8 mouse cellular contexts compared by ENCODE assay signal in the genomic region with DNA sequence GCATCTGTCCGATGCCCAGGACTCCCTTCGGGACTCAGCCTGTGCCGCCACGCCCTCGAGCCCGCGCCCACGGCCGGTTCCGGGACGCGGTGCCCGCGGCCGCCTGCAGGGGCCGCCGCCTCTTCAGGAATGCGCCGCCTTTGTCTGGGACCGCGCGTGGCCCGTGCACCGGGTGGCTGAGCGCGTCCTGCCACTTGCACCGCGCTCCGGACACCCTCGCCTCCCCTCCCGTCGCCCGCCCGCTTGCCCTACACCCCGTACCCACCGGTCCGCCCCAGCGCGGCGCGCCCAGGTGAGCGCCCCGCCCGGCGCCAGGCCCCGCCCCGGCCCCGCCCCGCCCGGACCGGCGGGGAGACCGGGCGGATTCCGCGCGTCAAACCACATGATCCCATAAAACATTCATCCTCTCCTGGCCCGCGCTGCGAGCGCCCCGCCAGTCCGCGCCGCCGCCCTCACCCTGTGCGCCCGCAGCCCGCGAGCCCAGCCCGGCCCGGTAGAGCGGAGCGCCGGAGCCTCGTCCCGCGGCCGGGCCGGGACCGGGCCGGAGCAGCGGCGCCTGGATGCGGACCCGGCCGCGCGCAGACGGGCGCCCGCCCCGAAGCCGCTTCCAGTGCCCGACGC. TPM values are rescaled to one million over a fixed set of nuclear protein-coding genes. Genes with fewer than 3 reads are reported as not detected.
A peak's percentile ranks its signal among the peaks of the same experiment; 100 is the strongest.
DNase-seq lines count a peak whose midpoint lies in the region; ATAC-seq and TF ChIP-seq lines count a peak whose summit lies in the region.

TSS of gene Rtn4r (plus strand) at position 402 of the 621 bp plus-strand sequence.

- no peaks in the 10 kb centered on the region for H3K36me3 ChIP-seq in testis, adult 2 months (ENCODE audit: control insufficient read depth, insufficient read depth, low read length)
- no peaks in the 10 kb centered on the region for H3K36me3 ChIP-seq in heart, embryonic 12.5 days
- H3K36me3 ChIP-seq in kidney, embryonic 16.5 days (ENCODE audit: insufficient read depth, low read length): no peaks in the 10 kb centered on the region
- no peaks in the 10 kb centered on the region for H3K36me3 ChIP-seq in liver, embryonic 14.5 days (replicated peaks; ENCODE audit: control insufficient read depth, insufficient read depth, low read depth)
- H3K36me3 ChIP-seq in neural tube, embryonic 11.5 days (ENCODE audit: control insufficient read depth, insufficient read depth, low read length): no peaks in the 10 kb centered on the region

- TF ChIP-seq EP300 in liver, embryonic 14.5 days (IDR thresholded peaks at IDR 0.05; ENCODE audit: low read depth): no peak

- H3K4me2 ChIP-seq in heart, embryonic 12.5 days: peak within 1 kb of the TSS; percentile 100
- H3K4me2 ChIP-seq in kidney, embryonic 16.5 days (replicated peaks; ENCODE audit: low read depth, low read length): peak within 1 kb of the TSS; percentile 99
- peak within 1 kb of the TSS; percentile 46 for H3K4me2 ChIP-seq in liver, embryonic 14.5 days (ENCODE audit: low read depth)
- peak within 1 kb of the TSS; percentile 97 for H3K4me2 ChIP-seq in neural tube, embryonic 11.5 days (ENCODE audit: low read depth)

- H3K4me1 ChIP-seq in testis, adult 2 months (ENCODE audit: control insufficient read depth, insufficient read depth, low read length): peaks cover 3% of the 10 kb centered on the region
- peaks cover 15% of the 10 kb centered on the region for H3K4me1 ChIP-seq in heart, embryonic 12.5 days (replicated peaks)
- H3K4me1 ChIP-seq in kidney, embryonic 16.5 days (ENCODE audit: insufficient read depth, low read length): peaks cover 11% of the 10 kb centered on the region
- H3K4me1 ChIP-seq in liver, embryonic 14.5 days (replicated peaks; ENCODE audit: control insufficient read depth in 2 of 2, insufficient read depth in 2 of 2, low read length in 1 of 2): no peaks in the 10 kb centered on the region; a peak in 1 of 4 replicates
- H3K4me1 ChIP-seq in neural tube, embryonic 11.5 days (ENCODE audit: control insufficient read depth, insufficient read depth, low read length): no peaks in the 10 kb centered on the region; the same call in 1 of the 2 replicates

- H3K27ac ChIP-seq in testis, adult 2 months (ENCODE audit: control insufficient read depth, insufficient read depth, low read depth, low read length): no peak within 1 kb of the TSS
- no peak within 1 kb of the TSS for H3K27ac ChIP-seq in heart, embryonic 12.5 days (ENCODE audit: poor library complexity, severe bottlenecking)
- H3K27ac ChIP-seq in kidney, embryonic 16.5 days (ENCODE audit: low read length): no peak within 1 kb of the TSS
- H3K27ac ChIP-seq in liver, embryonic 14.5 days: no peak within 1 kb of the TSS
- peak within 1 kb of the TSS; percentile 60; the same call in 1 of the 2 replicates for H3K27ac ChIP-seq in neural tube, embryonic 11.5 days (ENCODE audit: low read depth, low read length)

- H3K9ac ChIP-seq in heart, embryonic 12.5 days: peak within 1 kb of the TSS; percentile 69
- peak within 1 kb of the TSS; percentile 69 for H3K9ac ChIP-seq in kidney, embryonic 16.5 days (replicated peaks; ENCODE audit: low read length)
- no peak within 1 kb of the TSS for H3K9ac ChIP-seq in liver, embryonic 14.5 days (replicated peaks)
- H3K9ac ChIP-seq in neural tube, embryonic 11.5 days (ENCODE audit: low read length): peak within 1 kb of the TSS; percentile 75

- peak; percentile 54 for ATAC-seq in heart, embryonic 12.5 days (ENCODE audit: insufficient number of reproducible peaks, low FRiP score)
- peak; percentile 80 for ATAC-seq in kidney, embryonic 16.5 days (ENCODE audit: low FRiP score, low TSS enrichment)
- peak; percentile 39; the same call in 1 of the 2 replicates for ATAC-seq in liver, embryonic 14.5 days (ENCODE audit: insufficient read depth)
- peak; percentile 85 for ATAC-seq in neural tube, embryonic 11.5 days (ENCODE audit: insufficient read depth, low FRiP score, low TSS enrichment)

- peak within 1 kb of the TSS; percentile 48 for H3K4me3 ChIP-seq in testis, adult 2 months (ENCODE audit: control insufficient read depth, low read depth, low read length)
- peak within 1 kb of the TSS; percentile 65 for H3K4me3 ChIP-seq in heart, embryonic 12.5 days
- peak within 1 kb of the TSS; percentile 67 for H3K4me3 ChIP-seq in kidney, embryonic 16.5 days (ENCODE audit: low read length)
- peak within 1 kb of the TSS; percentile 43 to 55; a peak in 3 of 4 replicates for H3K4me3 ChIP-seq in liver, embryonic 14.5 days (ENCODE audit: insufficient read depth in 1 of 2, low read depth in 2 of 2, low read length in 2 of 2)
- H3K4me3 ChIP-seq in neural tube, embryonic 11.5 days (ENCODE audit: low read depth, low read length): peak within 1 kb of the TSS; percentile 69

- H3K27me3 ChIP-seq in testis, adult 2 months (ENCODE audit: control insufficient read depth, insufficient read depth, low read length): no peaks in the 10 kb centered on the region
- peaks cover 93% of the 10 kb centered on the region for H3K27me3 ChIP-seq in heart, embryonic 12.5 days (replicated peaks)
- peaks cover 37% of the 10 kb centered on the region for H3K27me3 ChIP-seq in kidney, embryonic 16.5 days (ENCODE audit: insufficient read depth, low read length)
- peaks cover 36% of the 10 kb centered on the region for H3K27me3 ChIP-seq in liver, embryonic 14.5 days (ENCODE audit: control insufficient read depth, insufficient read depth, low read length)
- H3K27me3 ChIP-seq in neural tube, embryonic 11.5 days (ENCODE audit: control insufficient read depth, insufficient read depth, low read length): peaks cover 29% of the 10 kb centered on the region

- WGBS in heart, embryonic 12.5 days: under 1% methylated on average over 94 of the region's 96 CpGs
- WGBS in kidney, embryonic 16.5 days: 0% methylated on average over 42 of the region's 96 CpGs
- WGBS in liver, embryonic 14.5 days (ENCODE audit: insufficient replicate concordance): 1% methylated on average over 93 of the region's 96 CpGs
- under 1% methylated on average over 82 of the region's 96 CpGs for WGBS in neural tube, embryonic 11.5 days

- no peak for TF ChIP-seq POLR2A in testis, adult 2 months (IDR thresholded peaks at IDR 0.05; ENCODE audit: control insufficient read depth, low read depth, low read length)

- no peak for DNase-seq in testis, postnatal 14 days (ENCODE audit: low spot score)
- peak; percentile 60 for DNase-seq in embryo, embryonic 10 days (ENCODE audit: low spot score)
- DNase-seq in liver, embryonic 14.5 days (ENCODE audit: low read depth in 3 of 3, low spot score in 3 of 3): no peak
- DNase-seq in neural tube, embryonic 11.5 days (ENCODE audit: low spot score): peak; percentile 84
- DNase-seq in urinary bladder, postnatal 14 days (ENCODE audit: low spot score): peak; percentile 54

- 0 out of 2 replicates have a peak, but pooled peaks have one; percentile 15 for TF ChIP-seq CTCF in testis, adult 2 months (IDR thresholded peaks at IDR 0.05; ENCODE audit: control insufficient read depth, insufficient read depth, insufficient replicate concordance, low read depth, low read length)
- TF ChIP-seq CTCF in liver, embryonic 14.5 days (IDR thresholded peaks at IDR 0.05; ENCODE audit: low read depth): no peak

- no peaks in the 10 kb centered on the region for H3K9me3 ChIP-seq in heart, embryonic 12.5 days (replicated peaks)
- H3K9me3 ChIP-seq in kidney, embryonic 16.5 days (ENCODE audit: low read length): no peaks in the 10 kb centered on the region
- no peaks in the 10 kb centered on the region for H3K9me3 ChIP-seq in liver, embryonic 14.5 days (ENCODE audit: control insufficient read depth, low read length)
- H3K9me3 ChIP-seq in neural tube, embryonic 11.5 days (ENCODE audit: control insufficient read depth, low read length): no peaks in the 10 kb centered on the region

RNA-seq across cellular contexts. Expression of gene Rtn4r, which starts in this region (rescaled TPM):
- 0.11 and 0.18 TPM in 2 replicates for polyA plus RNA-seq in testis, adult 2 months (2012; rRNA removed)
- polyA plus RNA-seq in heart, embryonic 12.5 days (2016; fragmentation: Nextera tagmentation; extraction: Ambion mirVana): 0.40 and 0.44 TPM in 2 replicates
- polyA plus RNA-seq in kidney, embryonic 16.5 days (2015; fragmentation: Nextera tagmentation; extraction: Ambion mirVana): 1.0 and 3.4 TPM in 2 replicates
- polyA plus RNA-seq in liver, embryonic 14.5 days (2012; rRNA removed): 0.52 and 0.91 TPM in 2 replicates
- 0.32 and 0.46 TPM in 2 replicates for polyA plus RNA-seq in liver, embryonic 14.5 days (2014; fragmentation: Nextera tagmentation; extraction: Ambion mirVana)
- 9.6 and 10.7 TPM in 2 replicates for polyA plus RNA-seq in neural tube, embryonic 11.5 days (2014; fragmentation: Nextera tagmentation; extraction: Ambion mirVana)

Comparison
In these comparisons a context has a peak if more than half of its experiments do, and no peak if none do; other contexts are left out.
1. Peak in ATAC-seq, H3K4me3 ChIP-seq, H3K9ac ChIP-seq and H3K4me2 ChIP-seq in heart, embryonic 12.5 days; RNA of the gene not detected or under 1 TPM.
2. Peak in ATAC-seq, H3K4me3 ChIP-seq and H3K4me2 ChIP-seq in liver, embryonic 14.5 days; RNA of the gene not detected or under 1 TPM.
3. DNase-seq: peak in embryo, embryonic 10 days (single experiment), neural tube, embryonic 11.5 days (single experiment) and urinary bladder, postnatal 14 days (single experiment); none in testis, postnatal 14 days (single experiment) and liver, embryonic 14.5 days (0 of 3).
4. H3K4me2 ChIP-seq: peak in every context shown above with its lines; median percentile 100 in heart, embryonic 12.5 days; 99 in kidney, embryonic 16.5 days; 97 in neural tube, embryonic 11.5 days; 46 in liver, embryonic 14.5 days.
5. Peak in every context shown above with its lines, with median percentiles within 50 percentile points of each other: H3K4me3 ChIP-seq and ATAC-seq.